Mouse (Mus musculus) heart, embryonic 12.5 days (tissue): ENCODE measurements around the gene Rpl18. TPM values are rescaled to one million over a fixed set of nuclear protein-coding genes. Genes with fewer than 3 reads are reported as not detected.

ENCODE experiments used
- ATAC-seq: fragments of 200-750 bp; cut with Nextera tagmentation; 2 replicates; pipeline ENCODE4 v1.8.0; 2017; ENCODE audit warnings: moderate TSS enrichment, moderate library complexity; ENCODE audit not compliant: insufficient number of reproducible peaks, low FRiP score
- H3K27ac ChIP-seq: fragments of 300-500 bp; sonication (generic); 2 replicates; pipeline ENCODE4 v1.5.1; 2016; ENCODE audit warnings: mild to moderate bottlenecking, moderate library complexity; ENCODE audit not compliant: poor library complexity, severe bottlenecking
- H3K27me3 ChIP-seq: fragments of 300-500 bp; sonication (generic); replicated peaks from 2 replicates; pipeline ENCODE4 v1.6.1; 2016; ENCODE audit warnings: mild to moderate bottlenecking, moderate library complexity
- H3K36me3 ChIP-seq: fragments of 300-500 bp; sonication (generic); 2 replicates; pipeline ENCODE4 v1.6.1; 2016; ENCODE audit warnings: mild to moderate bottlenecking, moderate library complexity
- H3K4me1 ChIP-seq: fragments of 300-500 bp; sonication (generic); replicated peaks from 2 replicates; pipeline ENCODE4 v1.6.1; 2016; ENCODE audit warnings: mild to moderate bottlenecking
- H3K4me2 ChIP-seq: fragments of 300-500 bp; sonication (generic); 2 replicates; pipeline ENCODE4 v1.6.1; 2016; ENCODE audit warnings: mild to moderate bottlenecking, moderate library complexity
- H3K4me3 ChIP-seq: fragments of 300-500 bp; sonication (generic); 2 replicates; pipeline ENCODE4 v1.5.1; 2016; ENCODE audit warnings: mild to moderate bottlenecking
- H3K9ac ChIP-seq: fragments of 300-500 bp; sonication (generic); 2 replicates; pipeline ENCODE4 v1.6.1; 2016; ENCODE audit warnings: mild to moderate bottlenecking, moderate library complexity
- H3K9me3 ChIP-seq: fragments of 300-500 bp; sonication (generic); replicated peaks from 2 replicates; pipeline ENCODE4 v1.6.1; 2016; ENCODE audit warnings: mild to moderate bottlenecking, moderate library complexity
- WGBS: fragments of 180-500 bp; shearing (Covaris S2); methylation state at CpG from one replicate; pipeline ENCODE4 v1.1.7; 2016; 5-methylcytosine and 5-hydroxymethylcytosine counted together
- polyA plus RNA-seq: library from polyadenylated mRNA; unstranded; fragments of >200 nt; fragmentation: Nextera tagmentation; extraction: Ambion mirVana; gene quantifications from 2 replicates; pipeline ENCODE4 v1.2.1, GENCODE M21; 2016

Rpl18 gene
- polyA plus RNA-seq, 1 experiment from 2014 or later, result 625 TPM

GRCm38 (mm10) chr7:45739820-45740219, 24.6 kb downstream of the Rpl18 start:
- H3K27me3 ChIP-seq, result peaks cover 7% of the 10 kb centered on the region
- H3K4me2 ChIP-seq, result no peak overlapping the region
- H3K27ac ChIP-seq, result no peak overlapping the region
- H3K4me3 ChIP-seq, result no peak overlapping the region
- H3K36me3 ChIP-seq, result no peaks in the 10 kb centered on the region
- 0 out of 2 replicates have a peak, but pooled peaks cover 5% of the 10 kb centered on the region for H3K4me1 ChIP-seq
- no peak for ATAC-seq
- H3K9me3 ChIP-seq, result no peaks in the 10 kb centered on the region
- 67% methylated on average over 10 of the region's 10 CpGs for WGBS
- H3K9ac ChIP-seq, result no peak overlapping the region

GRCm38 (mm10) chr7:45741308-45741707, 26.1 kb downstream of the Rpl18 start:
- no peak overlapping the region for H3K4me3 ChIP-seq
- H3K36me3 ChIP-seq, result no peaks in the 10 kb centered on the region
- ATAC-seq, result no peak
- peak overlapping the region; percentile 42; the same call in 1 of the 2 replicates for H3K9ac ChIP-seq
- WGBS, result 68% methylated on average over 12 of the region's 12 CpGs
- H3K27ac ChIP-seq, result no peak overlapping the region
- peaks cover 7% of the 10 kb centered on the region for H3K27me3 ChIP-seq
- 0 out of 2 replicates have a peak, but pooled peaks cover 5% of the 10 kb centered on the region for H3K4me1 ChIP-seq
- H3K4me2 ChIP-seq, result no peak overlapping the region
- H3K9me3 ChIP-seq, result no peaks in the 10 kb centered on the region

- Histone ChIP-seq H3K27me3 (peaks cover 7% of the 10 kb centered on the region), H3K4me2 (peak overlapping the region; percentile 60), H3K36me3 (no peaks in the 10 kb centered on the region), H3K9ac (peak overlapping the region; percentile 42; the same call in 1 of the 2 replicates), H3K9me3 (peaks cover 3% of the 10 kb centered on the region), H3K4me3 (peak overlapping the region; percentile 30), H3K4me1 (0 out of 2 replicates have a peak, but pooled peaks cover 5% of the 10 kb centered on the region), H3K27ac (no peak overlapping the region)
- 40% methylated on average over 11 of the region's 11 CpGs for WGBS
- ATAC-seq, result 0 out of 2 replicates have a peak, but pooled peaks have one; percentile 16
Measured at GRCm38 (mm10) chr7:45741777-45742176, 26.5 kb downstream of the Rpl18 start.

- Histone ChIP-seq H3K36me3 (no peaks in the 10 kb centered on the region), H3K4me2 (peak overlapping the region; percentile 60), H3K27ac (no peak overlapping the region), H3K4me3 (peak overlapping the region; percentile 30), H3K27me3 (peaks cover 7% of the 10 kb centered on the region), H3K9ac (peak overlapping the region; percentile 42; the same call in 1 of the 2 replicates), H3K9me3 (peaks cover 3% of the 10 kb centered on the region), H3K4me1 (0 out of 2 replicates have a peak, but pooled peaks cover 5% of the 10 kb centered on the region)
- WGBS, result 35% methylated on average over 19 of the region's 19 CpGs
- no peak for ATAC-seq
Measured at GRCm38 (mm10) chr7:45742338-45742737, 27.1 kb downstream of the Rpl18 start.

GRCm38 (mm10) chr7:45744387-45744786, 29.1 kb downstream of the Rpl18 start:
- H3K9me3 ChIP-seq, result peaks cover 3% of the 10 kb centered on the region
- no peaks in the 10 kb centered on the region for H3K36me3 ChIP-seq
- no peak overlapping the region for H3K4me2 ChIP-seq
- H3K27ac ChIP-seq, result no peak overlapping the region
- no peak for ATAC-seq
- no peak overlapping the region for H3K9ac ChIP-seq
- WGBS, result 23% methylated on average over 2 of the region's 2 CpGs
- H3K27me3 ChIP-seq, result peaks cover 7% of the 10 kb centered on the region
- H3K4me3 ChIP-seq, result no peak overlapping the region
- peaks cover 17% of the 10 kb centered on the region for H3K4me1 ChIP-seq

GRCm38 (mm10) chr7:45746518-45746917, 31.3 kb downstream of the Rpl18 start:
- no peak overlapping the region for H3K4me3 ChIP-seq
- H3K9me3 ChIP-seq, result peaks cover 3% of the 10 kb centered on the region
- peaks cover 21% of the 10 kb centered on the region for H3K4me1 ChIP-seq
- WGBS, result 54% methylated on average over 6 of the region's 6 CpGs
- no peak for ATAC-seq
- no peaks in the 10 kb centered on the region for H3K36me3 ChIP-seq
- no peak overlapping the region for H3K27ac ChIP-seq
- no peak overlapping the region for H3K9ac ChIP-seq
- no peak overlapping the region for H3K4me2 ChIP-seq
- H3K27me3 ChIP-seq, result peaks cover 7% of the 10 kb centered on the region

GRCm38 (mm10) chr7:45747450-45747849, 32.2 kb downstream of the Rpl18 start:
- WGBS, result 82% methylated on average over 5 of the region's 5 CpGs
- Histone ChIP-seq H3K9ac (no peak overlapping the region), H3K36me3 (no peaks in the 10 kb centered on the region), H3K27ac (no peak overlapping the region), H3K4me3 (no peak overlapping the region), H3K4me1 (peaks cover 17% of the 10 kb centered on the region), H3K27me3 (peaks cover under 1% of the 10 kb centered on the region), H3K9me3 (peaks cover 3% of the 10 kb centered on the region), H3K4me2 (no peak overlapping the region)
- no peak for ATAC-seq

- Histone ChIP-seq H3K27me3 (no peaks in the 10 kb centered on the region; the same call in 1 of the 2 replicates), H3K4me2 (no peak overlapping the region), H3K4me3 (no peak overlapping the region), H3K9me3 (peaks cover 3% of the 10 kb centered on the region), H3K27ac (no peak overlapping the region), H3K4me1 (peaks cover 17% of the 10 kb centered on the region), H3K9ac (no peak overlapping the region), H3K36me3 (no peaks in the 10 kb centered on the region)
- WGBS, result 65% methylated on average over 7 of the region's 7 CpGs
- no peak for ATAC-seq
Measured at GRCm38 (mm10) chr7:45748110-45748509, 32.9 kb downstream of the Rpl18 start.

- H3K9ac ChIP-seq, result no peak overlapping the region
- H3K27me3 ChIP-seq, result peaks cover 3% of the 10 kb centered on the region; the same call in 1 of the 2 replicates
- ATAC-seq, result no peak
- whole genome bisulfite sequencing, result 38% methylated on average over 10 of the region's 10 CpGs
- no peak overlapping the region for H3K27ac ChIP-seq
- H3K4me1 ChIP-seq, result peaks cover 17% of the 10 kb centered on the region
- peaks cover 3% of the 10 kb centered on the region for H3K9me3 ChIP-seq
- no peak overlapping the region for H3K4me2 ChIP-seq
- H3K4me3 ChIP-seq, result no peak overlapping the region
- H3K36me3 ChIP-seq, result no peaks in the 10 kb centered on the region
Measured at GRCm38 (mm10) chr7:45749401-45749800, 34.1 kb downstream of the Rpl18 start.

GRCm38 (mm10) chr7:45750162-45750561, 34.9 kb downstream of the Rpl18 start:
- no peak for ATAC-seq
- Histone ChIP-seq H3K4me3 (no peak overlapping the region), H3K27me3 (peaks cover 3% of the 10 kb centered on the region; the same call in 1 of the 2 replicates), H3K4me2 (no peak overlapping the region), H3K9ac (no peak overlapping the region), H3K27ac (no peak overlapping the region), H3K9me3 (peaks cover 3% of the 10 kb centered on the region), H3K36me3 (no peaks in the 10 kb centered on the region), H3K4me1 (peaks cover 17% of the 10 kb centered on the region)
- WGBS, result 78% methylated on average over 9 of the region's 9 CpGs

GRCm38 (mm10) chr7:45755703-45756102, 40.4 kb downstream of the Rpl18 start:
- Histone ChIP-seq H3K4me3 (no peak overlapping the region), H3K4me1 (0 out of 2 replicates have a peak, but pooled peaks cover 3% of the 10 kb centered on the region), H3K9me3 (no peaks in the 10 kb centered on the region), H3K27ac (no peak overlapping the region), H3K4me2 (no peak overlapping the region), H3K9ac (no peak overlapping the region), H3K27me3 (peaks cover 42% of the 10 kb centered on the region), H3K36me3 (no peaks in the 10 kb centered on the region)
- WGBS, result 51% methylated on average over 6 of the region's 6 CpGs
- no peak for ATAC-seq

GRCm38 (mm10) chr7:45759400-45759799, 44.1 kb downstream of the Rpl18 start:
- no peak overlapping the region for H3K27ac ChIP-seq
- 0 out of 2 replicates have a peak, but pooled peaks cover 3% of the 10 kb centered on the region for H3K4me1 ChIP-seq
- 0 out of 2 replicates have a peak, but pooled peaks have one; percentile 33 for ATAC-seq
- H3K4me2 ChIP-seq, result peak overlapping the region; percentile 59
- no peaks in the 10 kb centered on the region for H3K36me3 ChIP-seq
- H3K9me3 ChIP-seq, result no peaks in the 10 kb centered on the region
- H3K27me3 ChIP-seq, result peaks cover 44% of the 10 kb centered on the region
- WGBS, result 8% methylated on average over 18 of the region's 27 CpGs
- peak overlapping the region; percentile 28 for H3K4me3 ChIP-seq
- H3K9ac ChIP-seq, result peak overlapping the region; percentile 27; the same call in 1 of the 2 replicates
